Mouse (Mus musculus): ENCODE data around the gene Cotl1. TPM values are rescaled to one million over a fixed set of nuclear protein-coding genes. Genes with fewer than 3 reads are reported as not detected.
"Not testable (repeated sequence)": the region's sequence is repeated elsewhere in the genome, so short reads cannot be mapped to it uniquely, and the experiment has no call there.

Gene Cotl1
- total RNA-seq (2015; ENCODE audit: low replicate concordance) (95.5 and 123 TPM in 2 replicates), total RNA-seq (2017; ENCODE audit: low replicate concordance) (51.2 and 98.1 TPM in 2 replicates)

DNA sequence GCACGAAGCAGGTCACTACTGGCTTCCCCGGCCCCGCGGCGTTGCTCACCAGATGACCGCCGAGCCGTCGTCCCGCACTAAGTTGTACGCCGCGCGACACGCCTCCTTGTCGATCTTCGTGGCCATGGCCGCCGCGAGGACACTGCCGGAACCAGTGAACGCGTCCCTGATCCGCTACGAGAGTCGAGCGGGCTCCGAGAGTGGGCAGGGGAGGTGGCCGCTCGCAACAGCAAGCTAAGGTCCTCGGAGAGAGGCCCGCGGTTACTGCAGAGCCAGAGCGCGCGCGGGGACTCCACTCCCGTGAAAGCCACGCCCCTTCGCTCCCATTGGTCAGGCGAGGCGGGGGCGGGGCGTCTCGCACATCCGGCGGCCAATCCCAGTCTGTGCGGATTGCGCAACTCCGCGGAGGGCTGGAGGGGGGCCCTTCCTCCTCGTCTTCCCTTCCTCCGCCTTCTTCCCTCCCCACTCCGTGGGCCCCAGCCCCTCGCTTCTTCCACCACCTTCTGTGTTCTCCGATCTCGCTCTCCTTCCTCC is at the start of gene Cotl1:
TSS of gene Cotl1 (minus strand) at position 270 of the 534 bp plus-strand sequence.
- ATAC-seq (replicated peaks; ENCODE audit: low FRiP score, poor library complexity, severe bottlenecking): peak; percentile 97

GRCm38 (mm10) chr8:119888012-119888411 is 47.7 kb upstream of the Cotl1 start:
- ATAC-seq (replicated peaks; ENCODE audit: low FRiP score, poor library complexity, severe bottlenecking): no peak

DNA sequence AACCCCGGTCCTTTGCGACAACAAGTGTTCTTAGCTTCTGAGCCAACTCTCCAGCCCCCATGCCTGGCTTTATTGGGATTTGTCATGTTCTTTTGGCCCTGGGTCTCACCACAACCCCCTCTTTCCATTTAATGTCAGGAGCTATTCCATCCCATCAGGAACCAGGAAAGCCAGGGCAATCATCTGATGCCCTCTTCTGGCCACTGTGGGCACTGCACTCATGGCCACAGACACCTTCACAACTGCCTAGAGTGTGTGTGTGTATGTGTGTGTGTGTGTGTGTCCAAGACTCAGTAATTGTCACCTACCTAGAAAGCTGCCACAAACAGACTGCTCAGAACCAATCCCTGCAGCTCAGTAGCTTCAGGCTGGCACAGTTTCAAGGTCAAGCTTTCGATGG is 46.8 kb upstream of the Cotl1 start:
- peak; percentile 89 for ATAC-seq (replicated peaks; ENCODE audit: low FRiP score, poor library complexity, severe bottlenecking)

DNA sequence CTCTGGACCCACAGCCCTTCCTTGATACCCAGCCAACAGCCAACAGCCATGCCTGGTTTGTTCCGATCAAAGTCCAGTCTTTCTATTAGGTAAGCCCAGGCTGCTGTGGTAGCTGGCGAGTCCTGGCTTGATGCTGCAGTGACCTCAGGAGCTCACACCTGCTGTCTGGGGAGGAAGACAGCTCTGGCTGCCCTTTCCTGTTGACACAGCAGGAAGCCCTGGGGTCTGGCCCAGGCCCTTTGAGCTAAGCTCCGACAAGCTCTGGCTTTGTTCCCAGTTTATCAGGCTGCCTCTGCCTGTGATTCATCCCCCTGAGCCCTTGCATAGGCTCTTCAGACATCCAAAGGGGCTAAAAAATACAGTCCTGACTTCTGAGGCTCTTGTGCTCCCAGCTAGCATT is 45.3 kb upstream of the Cotl1 start:
- ATAC-seq (replicated peaks; ENCODE audit: low FRiP score, poor library complexity, severe bottlenecking): no peak

DNA sequence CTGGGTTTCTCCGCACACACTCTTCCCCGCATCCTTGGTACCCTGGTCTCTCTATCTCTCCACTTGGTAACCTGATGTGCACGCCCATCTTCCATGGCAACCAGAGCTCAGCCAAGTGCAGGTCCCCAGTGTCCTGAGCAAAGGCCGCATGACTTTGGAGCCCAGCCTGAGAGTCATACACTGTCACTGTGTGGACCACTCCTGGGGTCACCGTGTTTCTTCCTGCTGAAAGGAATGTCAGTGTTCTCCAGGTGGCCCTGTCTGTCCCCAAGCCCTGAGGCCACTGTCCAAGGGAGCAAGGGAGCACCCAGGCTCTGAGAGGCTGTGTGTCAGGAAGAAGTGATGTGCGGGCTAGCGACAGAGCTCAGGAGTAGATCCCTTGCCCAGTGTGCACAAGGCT is 42.9 kb upstream of the Cotl1 start:
- no peak for ATAC-seq (replicated peaks; ENCODE audit: low FRiP score, poor library complexity, severe bottlenecking)

DNA sequence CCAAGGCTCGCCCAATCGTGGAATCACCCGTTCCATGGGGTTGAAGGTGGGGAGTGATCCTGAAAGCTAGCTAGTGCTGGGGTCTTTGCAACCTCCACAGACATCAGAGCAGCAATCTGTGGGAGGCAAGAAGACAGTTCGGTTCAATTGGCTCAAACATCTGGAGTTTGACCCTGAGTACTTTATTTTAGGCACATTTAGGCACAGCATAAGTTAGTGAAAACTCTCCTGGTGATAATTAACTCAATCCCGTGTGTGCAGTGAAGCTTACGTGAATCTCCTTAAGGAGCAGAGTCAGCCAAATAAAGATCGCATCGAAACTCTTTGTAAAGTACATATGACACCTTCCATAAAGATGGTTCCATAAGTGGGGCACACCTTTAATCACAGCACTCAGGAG is 41.6 kb upstream of the Cotl1 start:
- no peak for ATAC-seq (replicated peaks; ENCODE audit: low FRiP score, poor library complexity, severe bottlenecking)

- no peak for ATAC-seq (replicated peaks; ENCODE audit: low FRiP score, poor library complexity, severe bottlenecking)
Measured at GRCm38 (mm10) chr8:119881301-119881700, 41.0 kb upstream of the Cotl1 start.

DNA sequence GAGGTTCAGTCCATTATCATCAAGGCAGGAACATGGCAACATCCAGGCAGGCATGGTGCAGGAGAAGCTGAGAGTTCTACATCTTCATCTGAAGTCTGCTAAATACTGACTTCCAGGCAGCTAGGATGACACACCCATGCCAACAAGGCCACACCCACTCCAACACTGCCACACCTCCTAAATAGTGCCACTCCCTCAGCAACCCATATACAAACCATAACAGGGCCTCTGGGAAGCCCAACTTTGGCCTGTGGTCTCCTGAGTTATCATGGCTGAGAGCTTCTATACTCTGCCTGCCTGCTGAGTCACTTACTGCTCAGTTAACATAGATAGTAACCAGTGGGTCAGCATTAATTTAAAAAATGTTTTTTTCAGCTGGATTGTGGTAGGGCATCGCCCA is 32.8 kb upstream of the Cotl1 start:
- ATAC-seq (replicated peaks; ENCODE audit: low FRiP score, poor library complexity, severe bottlenecking): peak; percentile 79

DNA sequence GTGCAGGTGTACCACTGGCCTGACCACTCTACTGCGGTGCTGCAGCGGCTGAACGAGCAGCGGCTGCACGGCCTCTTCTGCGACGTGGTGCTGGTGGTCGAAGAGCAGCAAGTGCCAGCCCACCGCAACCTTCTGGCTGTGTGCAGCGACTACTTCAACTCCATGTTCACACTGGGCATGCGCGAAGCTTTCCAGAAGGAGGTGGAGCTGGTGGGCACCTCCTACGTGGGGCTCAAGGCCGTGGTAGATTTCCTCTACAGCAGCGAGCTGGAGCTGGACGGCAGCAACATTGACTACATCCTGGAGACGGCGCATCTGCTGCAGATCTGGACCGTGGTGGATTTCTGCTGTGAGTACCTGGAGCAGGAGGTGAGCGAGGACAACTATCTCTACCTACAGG is 29.3 kb upstream of the Cotl1 start:
- ATAC-seq (replicated peaks; ENCODE audit: low FRiP score, poor library complexity, severe bottlenecking): no peak

GRCm38 (mm10) chr8:119862749-119863148 is 22.4 kb upstream of the Cotl1 start:
- no peak for ATAC-seq (replicated peaks; ENCODE audit: low FRiP score, poor library complexity, severe bottlenecking)

- ATAC-seq (replicated peaks; ENCODE audit: low FRiP score, poor library complexity, severe bottlenecking): no peak
Measured at GRCm38 (mm10) chr8:119862390-119862734, 22.0 kb upstream of the Cotl1 start.

- peak; percentile 93 for ATAC-seq (replicated peaks; ENCODE audit: low FRiP score, poor library complexity, severe bottlenecking)
Measured at GRCm38 (mm10) chr8:119861706-119862389, 21.5 kb upstream of the Cotl1 start, which contains the start of gene Klhl36. TSS of gene Klhl36 (plus strand) at chr8:119862266.

DNA sequence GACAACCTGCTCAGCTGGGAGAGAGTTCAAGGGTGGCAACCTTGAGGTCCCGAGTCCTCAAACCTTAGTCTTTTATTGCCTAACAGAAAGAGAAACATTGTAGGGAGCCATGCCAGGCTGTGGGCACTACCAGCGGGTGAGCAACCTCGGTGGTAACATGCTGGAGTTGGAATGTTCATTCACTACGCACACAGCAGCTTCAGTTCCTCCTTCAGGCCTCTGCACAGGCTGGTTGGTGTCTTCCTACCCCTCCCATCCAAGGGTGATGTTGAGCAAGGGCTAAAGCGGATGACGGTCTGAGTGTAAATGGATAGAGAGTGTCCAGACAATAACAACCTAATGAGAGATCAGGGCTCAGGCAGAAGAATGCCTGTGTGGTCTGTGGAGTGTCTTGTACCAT is 17.4 kb upstream of the Cotl1 start:
- ATAC-seq (replicated peaks; ENCODE audit: low FRiP score, poor library complexity, severe bottlenecking): no peak

DNA sequence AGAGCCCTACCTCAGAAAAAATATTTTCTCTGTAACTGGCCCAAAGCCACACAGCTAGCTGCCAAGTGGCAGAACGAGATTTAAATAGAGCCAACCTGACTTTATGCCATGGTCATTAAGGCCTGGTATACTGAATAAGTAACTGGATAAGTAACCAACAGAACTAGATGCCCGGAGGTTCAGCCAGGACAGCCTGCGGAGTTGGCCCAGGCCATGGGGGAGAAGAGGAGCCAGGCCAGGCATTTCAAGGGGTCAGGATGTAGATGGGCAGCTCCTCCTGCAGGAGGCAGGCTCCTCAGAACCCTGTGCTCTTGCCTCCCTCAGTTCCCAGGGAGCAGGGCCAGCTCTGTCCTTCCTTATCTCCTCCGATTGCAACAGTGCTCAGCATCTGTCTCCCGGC is 15.3 kb upstream of the Cotl1 start:
- no peak for ATAC-seq (replicated peaks; ENCODE audit: low FRiP score, poor library complexity, severe bottlenecking)

- ATAC-seq (replicated peaks; ENCODE audit: low FRiP score, poor library complexity, severe bottlenecking): no peak
Measured at GRCm38 (mm10) chr8:119854035-119854434, 13.7 kb upstream of the Cotl1 start.

DNA sequence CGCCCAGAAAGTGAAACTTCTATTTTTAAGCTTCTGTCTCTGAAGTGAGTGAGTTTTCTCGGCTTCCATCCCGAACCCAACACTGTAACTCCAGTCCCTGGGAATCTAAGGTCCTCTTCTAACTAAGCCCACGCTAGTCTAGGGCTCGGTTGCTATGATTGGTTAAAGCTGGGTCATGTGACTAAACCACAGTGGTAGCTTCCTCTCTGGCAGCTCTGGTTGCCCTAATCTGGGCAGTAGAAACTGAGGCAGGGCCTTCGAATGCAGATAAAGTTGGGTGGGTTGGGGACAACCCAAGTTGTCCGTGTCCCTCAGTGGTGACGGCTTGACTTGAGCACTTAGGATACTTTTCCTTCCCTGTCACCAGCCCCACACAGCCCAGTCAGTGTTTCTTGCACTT is 13.2 kb upstream of the Cotl1 start:
- no peak for ATAC-seq (replicated peaks; ENCODE audit: low FRiP score, poor library complexity, severe bottlenecking)

DNA sequence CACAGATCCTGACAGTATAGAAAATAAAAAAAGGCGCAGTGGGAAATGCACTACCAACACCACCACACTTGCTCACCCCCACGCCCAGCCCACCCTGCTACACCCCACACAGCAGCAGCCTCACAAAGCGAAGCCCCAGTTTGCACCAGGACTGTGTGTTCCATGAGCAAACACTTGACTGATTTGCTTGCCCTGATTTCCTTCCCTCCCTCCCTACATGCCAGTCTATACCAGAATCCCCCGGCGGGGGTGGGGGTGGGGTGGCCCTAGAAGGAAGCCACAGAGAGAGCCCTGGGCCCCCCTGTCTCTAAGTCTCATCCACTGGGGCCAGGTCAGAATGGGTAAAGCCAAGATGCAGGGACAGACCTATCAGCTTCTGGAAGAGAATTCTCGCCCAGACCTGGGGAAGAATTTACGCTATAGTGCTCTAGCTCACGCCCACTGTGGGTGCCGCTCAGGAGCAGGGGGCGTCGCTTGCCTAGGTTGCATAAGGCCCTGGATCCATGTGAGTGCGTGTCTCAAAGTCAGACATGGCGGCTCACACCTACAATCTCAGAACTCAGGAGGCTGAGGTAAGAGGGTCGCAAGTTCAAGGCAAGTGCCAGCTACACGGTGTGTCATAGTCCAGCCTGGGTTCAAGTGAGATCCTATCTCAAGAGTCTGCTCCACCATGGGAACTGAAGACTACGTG is 7.0 kb upstream of the Cotl1 start:
- ATAC-seq (replicated peaks; ENCODE audit: low FRiP score, poor library complexity, severe bottlenecking): 0 out of 2 replicates have a peak, but pooled peaks have one; percentile 17

DNA sequence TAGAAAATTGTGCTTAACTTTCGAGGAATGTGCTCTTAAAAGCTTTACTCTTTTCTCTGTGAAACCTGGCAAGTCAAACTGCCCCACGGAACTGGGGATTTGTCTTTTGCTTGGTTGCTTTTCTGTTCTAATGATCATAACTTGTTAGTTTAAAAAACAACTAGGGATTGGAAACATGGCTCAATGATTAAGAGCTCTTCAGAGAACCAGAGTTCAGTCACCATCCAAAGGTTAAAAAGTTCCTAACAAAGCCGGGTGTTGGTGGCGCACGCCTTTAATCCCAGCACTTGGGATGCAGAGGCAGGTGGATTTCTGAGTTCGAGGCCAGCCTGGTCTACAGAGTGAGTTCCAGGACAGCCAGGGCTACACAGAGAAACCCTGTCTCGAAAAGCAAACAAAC is 5.4 kb upstream of the Cotl1 start:
- not testable (repeated sequence) for ATAC-seq (replicated peaks; ENCODE audit: low FRiP score, poor library complexity, severe bottlenecking)

GRCm38 (mm10) chr8:119844577-119844976 is 4.2 kb upstream of the Cotl1 start:
- ATAC-seq (replicated peaks; ENCODE audit: low FRiP score, poor library complexity, severe bottlenecking): no peak

GRCm38 (mm10) chr8:119843444-119843843 is 3.1 kb upstream of the Cotl1 start:
- no peak for ATAC-seq (replicated peaks; ENCODE audit: low FRiP score, poor library complexity, severe bottlenecking)

- no peak for ATAC-seq (replicated peaks; ENCODE audit: low FRiP score, poor library complexity, severe bottlenecking)
Measured at GRCm38 (mm10) chr8:119840905-119841411, 614 bp upstream of the Cotl1 start.

Data from erythroblast, adult 5-6 weeks (primary cell).